Mouse (Mus musculus) brain, embryonic 14.5 days (tissue): ENCODE results near the gene Zdhhc5.

Experiments
- CTCF ChIP-seq: fragments of 200-500 bp; IDR thresholded peaks from 2 replicates; pipeline ENCODE4 v1.5.1; 2012; ENCODE audit warnings: inconsistent platforms, mild to moderate bottlenecking, moderate library complexity, borderline replicate concordance; ENCODE audit not compliant: insufficient read depth, insufficient read length; ENCODE audit errors: extremely low read depth
- POLR2A ChIP-seq: fragments of 200-500 bp; IDR thresholded peaks from 2 replicates; pipeline ENCODE4 v1.6.1; 2012; ENCODE audit warnings: mild to moderate bottlenecking, inconsistent platforms, borderline replicate concordance; ENCODE audit not compliant: poor library complexity, insufficient read depth, insufficient read length, severe bottlenecking; ENCODE audit errors: extremely low read depth

GRCm38 (mm10) chr2:84741841-84742450 lies 27.0 kb upstream of the Zdhhc5 start:
- TF ChIP-seq CTCF, result no peak
- no peak for TF ChIP-seq POLR2A
